Mouse (Mus musculus): Measurements from ENCODE around the gene Tcf7.

The Tcf7 gene

GRCm38 (mm10) chr11:52283596-52284571 lies 1.1 kb upstream of the Tcf7 start:
- peak; percentile 76 to 82 for DNase-seq (ENCODE audit: low spot score in 2 of 2)

- DNase-seq (ENCODE audit: low spot score in 2 of 2) = no peak
These were observed 417 bp downstream of the Tcf7 start for GRCm38 (mm10) chr11:52282420-52282773.

GRCm38 (mm10) chr11:52281568-52282328 lies 1.1 kb downstream of the Tcf7 start:
- DNase-seq (ENCODE audit: low spot score in 2 of 2) = no peak

- DNase-seq (ENCODE audit: low spot score in 2 of 2) = no peak
These were observed 2.0 kb downstream of the Tcf7 start for GRCm38 (mm10) chr11:52280566-52281455.

GRCm38 (mm10) chr11:52279611-52280145 lies 3.1 kb downstream of the Tcf7 start:
- DNase-seq (ENCODE audit: low spot score in 2 of 2) = no peak

GRCm38 (mm10) chr11:52278991-52279390 lies 3.8 kb downstream of the Tcf7 start:
- no peak for DNase-seq (ENCODE audit: low spot score in 2 of 2)

GRCm38 (mm10) chr11:52278164-52278563 lies 4.7 kb downstream of the Tcf7 start:
- DNase-seq (ENCODE audit: low spot score in 2 of 2) = no peak

GRCm38 (mm10) chr11:52277433-52278150 lies 5.2 kb downstream of the Tcf7 start:
- no peak for DNase-seq (ENCODE audit: low spot score in 2 of 2)

GRCm38 (mm10) chr11:52276961-52277391 lies 5.8 kb downstream of the Tcf7 start:
- DNase-seq (ENCODE audit: low spot score in 2 of 2) = no peak

- DNase-seq (ENCODE audit: low spot score in 2 of 2) = peak in 1 of 2 experiments; percentile 17
These were observed 6.8 kb downstream of the Tcf7 start for GRCm38 (mm10) chr11:52275774-52276555.

GRCm38 (mm10) chr11:52275366-52275765 lies 7.4 kb downstream of the Tcf7 start:
- no peak for DNase-seq (ENCODE audit: low spot score in 2 of 2)

- peak in 1 of 2 experiments; percentile 17 for DNase-seq (ENCODE audit: low spot score in 2 of 2)
These were observed 8.2 kb downstream of the Tcf7 start for GRCm38 (mm10) chr11:52274456-52275112.

- no peak for DNase-seq (ENCODE audit: low spot score in 2 of 2)
These were observed 8.9 kb downstream of the Tcf7 start for GRCm38 (mm10) chr11:52273942-52274330.

GRCm38 (mm10) chr11:52273183-52273941 lies 9.5 kb downstream of the Tcf7 start:
- peak in 1 of 2 experiments; percentile 60 for DNase-seq (ENCODE audit: low spot score in 2 of 2)

GRCm38 (mm10) chr11:52272619-52273018 lies 10.2 kb downstream of the Tcf7 start:
- DNase-seq (ENCODE audit: low spot score in 2 of 2) = no peak

GRCm38 (mm10) chr11:52271765-52272495 lies 10.9 kb downstream of the Tcf7 start:
- DNase-seq (ENCODE audit: low spot score in 2 of 2) = no peak

- no peak for DNase-seq (ENCODE audit: low spot score in 2 of 2)
These were observed 13.0 kb downstream of the Tcf7 start for GRCm38 (mm10) chr11:52269841-52270240.
